Mouse (Mus musculus): Measurements from ENCODE around the gene Asb6.
A peak's percentile ranks its signal among the peaks of the same experiment; 100 is the strongest.

- TF ChIP-seq CTCF (IDR thresholded peaks at IDR 0.05; ENCODE audit: borderline replicate concordance, control insufficient read depth, extremely low read depth, insufficient read depth, low read length, poor library complexity) = 0 out of 2 replicates have a peak, but pooled peaks have one; percentile 16
- TF ChIP-seq POLR2A (IDR thresholded peaks at IDR 0.05; ENCODE audit: control insufficient read depth, extremely low read depth, insufficient read depth, low read length, poor library complexity) = no peak
Observed at GRCm38 (mm10) chr2:30826825-30827748, 3.0 kb downstream of the Asb6 start.

Data from thymus, adult 2 months (tissue).